Mouse (Mus musculus): ENCODE measurements at regions not wholly inside any gene's neighbourhood (a gene's known extent, or its start where the extent isn't known, plus 50 kb on each side); places are given as distances from the start of the nearest gene placed in this dataset.
A peak's percentile ranks its signal among the peaks of the same experiment; 100 is the strongest.
"Not testable (repeated sequence)": the region's sequence is repeated elsewhere in the genome, so short reads cannot be mapped to it uniquely, and the experiment has no call there.

DNA sequence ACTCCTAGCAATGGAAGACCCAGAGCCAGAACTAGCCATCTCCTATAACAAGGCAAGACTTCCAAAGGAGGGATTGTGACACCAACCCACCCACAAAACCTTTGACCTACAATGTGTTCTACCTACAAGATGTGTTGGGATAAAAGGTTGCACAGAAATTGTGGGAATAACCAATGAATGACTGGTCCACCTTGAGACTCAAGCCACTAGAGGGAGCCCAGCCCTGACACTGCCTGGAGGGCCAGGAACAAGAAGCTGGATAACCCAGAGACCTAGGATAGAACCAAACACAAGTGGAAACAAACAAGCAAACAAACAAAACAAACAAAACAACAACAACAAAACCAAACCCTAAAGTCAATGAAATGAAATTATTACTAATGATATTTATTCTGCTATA is 288.8 kb downstream of the Dchs2 start:
- peak in 1 of 2 experiments; percentile 4 for DNase-seq (ENCODE audit: low spot score in 2 of 2)

- no peak for DNase-seq (ENCODE audit: low spot score in 2 of 2)
Measured at GRCm38 (mm10) chr3:83424267-83424666, 296.5 kb downstream of the Dchs2 start.

DNA sequence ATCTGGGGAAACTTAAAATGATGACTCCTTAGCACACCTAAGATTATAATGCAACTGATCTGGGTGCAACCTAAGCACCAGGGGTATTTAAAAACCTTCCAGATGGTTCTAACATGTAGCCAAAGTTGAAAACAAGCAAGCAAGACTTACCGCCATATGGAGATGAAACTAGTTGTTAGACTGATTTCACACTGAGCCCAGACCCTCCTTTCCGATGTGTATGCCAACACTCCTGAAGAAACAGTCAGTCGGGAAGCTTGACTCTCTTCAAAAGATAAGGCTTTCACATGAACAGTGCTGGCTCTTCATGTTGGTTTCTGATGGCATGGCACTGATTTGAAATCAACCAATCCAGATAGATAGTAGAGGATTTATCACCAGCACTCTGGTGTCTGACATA is 301.6 kb downstream of the Dchs2 start:
- no peak for DNase-seq (ENCODE audit: low spot score in 2 of 2)

DNA sequence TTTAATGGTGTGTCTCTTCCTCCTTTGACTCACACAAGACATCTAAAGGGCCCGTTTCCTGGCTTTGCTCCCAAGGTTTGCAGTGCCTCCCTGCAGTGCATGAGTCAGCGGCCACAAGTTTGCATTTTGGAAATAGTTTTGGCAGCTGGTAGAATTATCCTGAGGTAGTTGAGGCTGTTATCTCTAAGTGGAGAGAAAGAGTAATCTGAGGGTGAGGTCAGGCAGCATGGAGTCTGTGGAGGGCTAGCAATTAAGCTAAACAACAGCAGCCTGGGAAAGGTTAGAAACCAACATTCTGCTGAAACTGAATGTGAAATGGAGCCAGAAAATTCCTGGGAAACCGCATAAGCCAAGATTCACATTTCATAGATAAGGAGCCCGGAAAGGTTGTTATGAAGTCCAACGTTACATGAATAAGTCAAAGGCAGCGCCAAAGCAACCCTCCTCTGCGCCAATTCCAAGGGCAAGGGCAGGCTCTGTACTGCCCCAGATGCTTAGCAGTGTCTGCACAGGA is 318.5 kb downstream of the Dchs2 start:
- DNase-seq (ENCODE audit: low spot score in 2 of 2), result peak in 1 of 2 experiments; percentile 13

GRCm38 (mm10) chr3:83450662-83451061 is 315.5 kb upstream of the Sfrp2 start:
- no peak for DNase-seq (ENCODE audit: low spot score in 2 of 2)

- no peak for DNase-seq (ENCODE audit: low spot score in 2 of 2)
Measured at GRCm38 (mm10) chr3:83451317-83451716, 314.8 kb upstream of the Sfrp2 start.

DNA sequence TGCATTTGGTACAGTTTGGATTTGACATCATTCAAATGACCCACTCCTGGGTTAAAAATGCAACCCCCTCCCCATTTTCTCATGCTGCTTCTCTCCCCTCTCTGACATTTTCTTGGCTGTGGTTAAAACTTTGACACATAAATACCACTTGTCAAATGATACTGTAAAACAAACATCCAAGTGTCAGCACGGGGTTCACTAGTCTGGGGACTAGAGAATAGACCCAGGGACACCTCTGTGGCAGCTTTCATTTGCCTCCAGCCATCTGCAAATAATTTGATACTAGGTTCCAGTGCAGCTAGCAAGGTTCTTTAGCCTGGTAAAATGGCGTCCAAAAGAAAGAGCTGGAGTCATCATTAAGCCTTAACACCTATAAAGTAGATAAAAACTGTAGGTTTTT is 312.7 kb upstream of the Sfrp2 start:
- no peak for DNase-seq (ENCODE audit: low spot score in 2 of 2)

- DNase-seq (ENCODE audit: low spot score in 2 of 2), result no peak
Measured at GRCm38 (mm10) chr3:83458450-83458849, 307.7 kb upstream of the Sfrp2 start.

GRCm38 (mm10) chr3:83479251-83479650 is 286.9 kb upstream of the Sfrp2 start:
- DNase-seq (ENCODE audit: low spot score in 2 of 2), result no peak

DNA sequence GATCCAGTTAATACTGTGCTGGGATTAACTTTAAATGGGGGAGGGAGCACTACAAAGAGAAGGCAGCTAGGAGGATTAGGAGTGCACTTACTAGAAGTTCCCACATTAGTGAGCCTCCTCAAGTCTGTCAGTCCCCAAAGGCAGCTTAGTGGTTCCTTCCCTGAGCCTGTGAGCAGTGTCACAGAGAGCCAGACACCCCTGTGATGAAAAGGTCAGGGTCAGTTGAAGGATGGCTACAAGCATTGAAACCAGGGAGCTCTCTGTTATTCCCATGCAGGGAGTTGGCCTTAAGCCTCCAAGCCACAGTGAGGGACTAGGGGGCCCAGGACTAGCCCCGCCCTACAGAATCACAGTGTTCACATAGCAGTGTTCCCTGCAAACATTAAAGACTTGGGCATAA is 285.9 kb upstream of the Sfrp2 start:
- no peak for DNase-seq (ENCODE audit: low spot score in 2 of 2)

DNA sequence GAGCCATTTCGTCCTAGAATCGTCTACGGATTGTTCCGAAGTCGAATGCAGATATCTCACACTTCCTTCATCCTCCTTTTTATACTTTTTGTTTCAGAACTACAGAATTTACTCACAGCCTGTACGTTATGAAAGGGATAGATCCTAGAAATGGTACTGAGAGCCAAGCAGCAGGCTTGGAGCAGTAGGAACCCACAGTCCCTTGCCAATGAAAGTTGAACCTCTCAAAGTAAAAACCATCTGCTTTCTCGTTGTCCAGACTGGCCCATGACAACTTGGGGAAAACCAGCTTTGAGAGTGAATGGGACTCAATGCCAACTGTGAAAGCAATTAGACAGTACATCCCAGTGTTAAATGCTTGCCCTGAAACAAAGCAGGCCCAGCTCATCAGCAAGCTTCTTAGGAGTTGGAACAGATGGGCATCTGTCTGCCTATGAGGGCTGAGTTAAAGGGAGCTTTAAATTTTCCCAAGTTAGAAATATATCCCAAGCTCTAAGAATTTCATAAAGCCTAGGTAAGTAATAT is 279.9 kb upstream of the Sfrp2 start:
- DNase-seq (ENCODE audit: low spot score in 2 of 2), result no peak

DNA sequence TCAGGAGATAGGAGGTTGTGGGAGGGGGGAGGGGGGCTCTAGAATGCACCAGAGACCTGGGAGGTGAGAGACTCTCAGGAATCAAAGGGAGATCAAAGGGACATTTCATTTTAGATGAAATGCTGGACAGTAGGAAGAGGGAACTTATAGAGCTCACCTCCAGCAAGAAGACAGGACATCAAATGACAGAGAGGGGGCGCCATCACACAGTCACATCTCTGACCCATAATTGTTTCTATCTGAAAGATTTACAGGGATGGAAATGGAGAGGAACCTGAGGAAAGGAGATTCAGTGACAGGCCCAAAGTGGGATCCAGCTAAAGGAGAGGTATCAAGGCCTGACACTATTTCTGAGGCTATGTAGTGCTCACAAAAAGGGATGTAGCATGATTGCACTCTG is 270.5 kb upstream of the Sfrp2 start:
- no peak for DNase-seq (ENCODE audit: low spot score in 2 of 2)

DNA sequence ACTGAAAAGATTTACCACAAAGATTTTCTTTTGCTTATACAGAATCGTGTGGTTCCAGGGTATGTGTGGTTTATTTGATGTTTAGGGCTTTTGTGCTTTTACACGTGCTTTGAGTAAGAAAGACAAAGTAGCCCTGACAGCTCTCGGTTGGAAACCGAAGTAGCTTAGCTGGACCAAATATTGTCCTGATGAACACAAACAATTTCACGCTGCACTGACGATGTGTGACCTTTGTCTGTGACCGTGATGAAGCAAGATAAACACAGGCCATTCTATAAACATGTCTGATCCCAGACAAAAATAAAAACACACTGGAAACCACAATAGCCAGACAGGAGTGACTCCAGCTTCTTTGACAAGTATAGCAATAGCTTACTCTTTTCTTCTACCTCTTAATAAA is 262.2 kb upstream of the Sfrp2 start:
- DNase-seq (ENCODE audit: low spot score in 2 of 2), result no peak

DNA sequence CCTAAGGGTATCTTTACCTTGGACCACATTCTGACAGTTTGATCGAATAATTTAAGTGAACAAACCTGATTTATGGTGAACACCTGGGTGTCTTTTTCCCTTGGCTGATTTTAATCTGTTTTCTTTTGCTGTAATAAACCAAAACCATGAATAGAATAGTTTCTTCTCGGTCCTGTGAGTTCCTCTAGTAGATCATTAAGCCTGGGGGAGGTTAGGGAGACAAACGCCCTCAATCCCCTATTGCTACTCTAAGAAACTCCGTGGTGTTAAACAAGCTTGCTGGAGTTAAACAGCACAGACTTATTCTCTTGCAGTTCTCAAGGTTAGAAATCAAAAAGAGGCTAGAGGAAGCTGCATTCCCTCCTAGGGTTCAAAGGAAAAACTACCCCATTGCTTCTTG is 249.5 kb upstream of the Sfrp2 start:
- no peak for DNase-seq (ENCODE audit: low spot score in 2 of 2)

DNA sequence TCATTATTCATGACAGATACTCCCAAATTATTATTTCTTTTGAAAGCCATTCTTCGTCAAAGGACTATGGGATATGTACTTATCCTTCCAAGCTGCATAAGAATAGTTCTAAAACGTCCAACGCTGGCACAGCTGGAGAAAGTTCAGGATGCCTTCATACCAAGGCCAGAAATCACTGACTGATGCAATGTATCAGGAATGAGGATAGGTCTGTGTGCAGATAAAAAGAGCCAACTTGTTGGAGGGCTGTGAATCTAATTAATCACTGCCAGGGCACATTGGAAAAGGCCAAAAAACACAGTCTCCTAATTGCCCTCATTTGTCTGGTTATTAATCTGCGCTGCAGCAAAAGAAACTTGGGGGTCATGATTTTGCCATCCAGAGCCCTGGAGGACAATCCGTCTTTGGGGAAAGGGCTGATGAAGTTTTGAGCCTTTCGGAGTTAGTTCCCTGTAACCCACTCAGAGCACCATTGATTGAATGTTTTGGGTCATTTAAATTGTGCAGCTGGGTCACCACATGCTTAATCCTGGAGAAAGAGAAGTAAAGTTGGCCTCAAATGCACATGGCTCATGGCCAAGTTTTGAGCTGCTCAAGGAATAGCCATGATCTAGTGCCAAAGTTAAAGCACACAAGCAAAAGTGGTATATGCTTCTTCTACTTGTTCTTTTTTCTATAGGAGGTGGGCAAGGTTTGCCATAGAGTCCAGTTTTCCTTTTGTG is 248.0 kb upstream of the Sfrp2 start:
- no peak for DNase-seq (ENCODE audit: low spot score in 2 of 2)

- no peak for DNase-seq (ENCODE audit: low spot score in 2 of 2)
Measured at GRCm38 (mm10) chr3:83530243-83530847, 235.8 kb upstream of the Sfrp2 start.

DNA sequence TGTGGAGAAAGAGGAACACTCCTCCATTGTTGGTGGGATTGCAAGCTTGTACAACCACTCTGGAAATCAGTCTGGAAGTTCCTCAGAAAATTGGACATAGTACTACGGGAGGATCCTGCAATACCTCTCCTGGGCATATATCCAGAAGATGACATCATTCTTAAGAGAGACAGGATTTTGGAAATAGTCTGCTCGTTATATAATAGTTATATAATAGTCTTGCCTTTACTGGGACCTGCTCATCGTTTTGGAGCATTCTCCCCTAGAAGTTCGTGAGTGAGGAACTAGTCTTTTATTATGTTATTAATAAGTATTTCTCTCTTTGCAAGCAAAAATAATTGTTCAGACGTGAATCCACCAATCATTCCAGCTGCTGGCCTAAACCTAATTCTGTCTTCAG is 229.5 kb upstream of the Sfrp2 start:
- DNase-seq (ENCODE audit: low spot score in 2 of 2), result not testable (repeated sequence)

DNA sequence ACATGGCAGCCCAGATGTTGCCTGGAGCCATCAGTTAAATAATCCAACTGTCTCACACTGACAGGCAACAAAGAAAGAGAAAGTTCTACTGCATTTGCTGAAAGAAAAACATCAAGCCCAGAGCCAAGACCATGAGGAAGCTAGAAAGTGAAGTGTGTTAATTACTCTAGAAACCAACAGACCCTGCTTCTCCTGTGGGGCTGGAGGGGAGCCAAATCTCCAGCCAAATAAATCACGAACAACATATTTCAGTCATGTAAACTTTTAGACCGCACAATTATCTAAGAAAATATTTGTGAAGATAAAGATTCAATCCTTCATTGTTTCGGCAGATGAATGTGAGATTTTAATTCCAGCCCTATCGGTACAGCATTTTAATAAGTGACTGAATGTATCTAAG is 228.9 kb upstream of the Sfrp2 start:
- DNase-seq (ENCODE audit: low spot score in 2 of 2), result no peak

DNA sequence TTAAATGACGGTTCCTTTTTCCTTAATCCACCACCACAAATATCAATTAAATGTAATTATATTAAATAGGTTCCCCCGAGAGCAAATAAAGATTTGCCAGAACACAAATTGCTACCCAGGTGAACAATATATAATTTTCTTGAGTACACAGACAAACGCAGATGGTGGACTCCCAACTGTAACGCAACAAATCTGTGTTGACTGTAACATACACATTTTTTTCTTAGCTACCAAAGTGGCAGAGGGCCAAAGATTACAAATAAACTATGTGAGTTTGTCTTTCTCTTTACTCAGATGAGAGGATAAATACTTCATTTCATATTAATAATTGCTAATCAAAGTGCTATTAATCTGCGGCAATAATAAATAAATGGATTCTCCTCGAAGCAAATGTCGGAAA is 228.4 kb upstream of the Sfrp2 start:
- DNase-seq (ENCODE audit: low spot score in 2 of 2), result no peak

DNA sequence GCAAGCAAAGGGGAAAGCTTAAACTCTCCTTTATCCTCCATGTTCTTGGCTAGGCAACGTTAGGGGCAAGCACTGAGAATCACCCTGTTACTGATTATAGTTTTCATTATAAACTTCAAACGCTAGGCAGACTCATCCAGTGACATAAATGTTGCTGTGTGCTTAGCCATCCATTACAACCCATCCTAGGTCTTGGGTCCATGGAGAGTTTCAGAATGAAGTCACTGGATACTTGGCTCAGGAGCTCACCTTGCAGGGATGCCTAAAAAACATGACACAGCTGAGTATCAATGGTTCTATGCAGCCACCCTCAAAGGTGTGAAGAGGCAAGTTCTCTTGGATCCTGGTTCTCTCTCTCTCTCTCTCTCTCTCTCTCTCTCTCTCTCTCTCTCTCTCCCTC is 227.2 kb upstream of the Sfrp2 start:
- no peak for DNase-seq (ENCODE audit: low spot score in 2 of 2)

DNA sequence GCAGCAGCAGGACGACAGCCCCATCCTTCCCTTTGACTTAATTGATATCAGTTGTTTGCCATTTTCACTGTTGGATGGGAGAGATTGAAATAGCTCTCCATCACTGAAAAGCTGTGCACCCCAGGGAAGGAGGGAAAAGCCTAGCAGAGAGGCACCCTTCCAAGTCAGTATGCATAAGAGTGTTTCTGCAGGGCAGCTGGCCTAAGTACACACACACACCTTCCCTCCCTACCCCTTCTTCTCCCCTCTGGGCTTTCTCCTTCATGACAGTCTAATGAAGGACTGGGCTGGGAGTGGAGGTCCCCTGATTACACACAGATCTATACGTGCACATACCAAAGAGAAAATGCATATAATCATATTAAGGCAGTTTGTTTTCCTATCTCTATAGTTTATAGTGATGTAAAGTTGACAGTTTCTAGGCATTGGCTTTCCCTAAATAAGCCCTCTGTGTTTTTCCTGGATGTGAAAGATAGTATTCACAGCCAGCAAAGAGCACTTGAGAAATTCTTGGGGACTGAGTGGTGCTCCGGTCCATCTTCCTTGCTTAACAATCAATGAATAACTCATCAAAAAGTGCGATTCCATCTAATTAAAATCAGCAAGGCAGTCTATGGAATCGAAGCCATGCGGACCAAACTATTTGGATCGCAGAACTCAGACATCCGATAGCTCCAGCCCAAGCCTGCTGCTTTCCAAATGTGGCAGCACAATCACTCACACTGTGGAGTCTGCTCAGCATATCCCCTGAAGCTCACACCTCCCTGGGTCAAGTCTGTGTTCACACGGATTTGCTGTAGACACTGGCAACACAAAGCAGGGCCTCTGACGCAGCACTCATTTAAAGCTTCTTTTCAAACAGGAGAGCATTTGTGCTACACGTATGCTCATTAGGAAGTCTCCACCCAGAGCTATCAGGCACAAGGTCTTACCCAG is 224.9 kb upstream of the Sfrp2 start:
- no peak for DNase-seq (ENCODE audit: low spot score in 2 of 2)

- no peak for DNase-seq (ENCODE audit: low spot score in 2 of 2)
Measured at GRCm38 (mm10) chr3:83552516-83553139, 213.5 kb upstream of the Sfrp2 start.

Measured in left cerebral cortex, adult 9 months (tissue).